Mouse (Mus musculus): Measurements from ENCODE around the gene Emsy.

Gene Emsy

GRCm38 (mm10) chr7:98542267-98542666 lies 114.3 kb downstream of the Emsy start:
- in situ Hi-C loops (cut with MboI): no loop called here

GRCm38 (mm10) chr7:98541564-98541963 lies 115.0 kb downstream of the Emsy start:
- in situ Hi-C loops (cut with MboI): no loop called here

- in situ Hi-C loops (cut with MboI): no loop called here
Measured at GRCm38 (mm10) chr7:98540879-98541278, 115.7 kb downstream of the Emsy start.

GRCm38 (mm10) chr7:98537967-98538573 lies 118.5 kb downstream of the Emsy start:
- in situ Hi-C loops (cut with MboI): no loop called here

- in situ Hi-C loops (cut with MboI): no loop called here
Measured at GRCm38 (mm10) chr7:98537210-98537966, 119.2 kb downstream of the Emsy start.

Data from mature B cell (primary cell).